Mouse (Mus musculus): Measurements from ENCODE around the gene Tnik.

DNA sequence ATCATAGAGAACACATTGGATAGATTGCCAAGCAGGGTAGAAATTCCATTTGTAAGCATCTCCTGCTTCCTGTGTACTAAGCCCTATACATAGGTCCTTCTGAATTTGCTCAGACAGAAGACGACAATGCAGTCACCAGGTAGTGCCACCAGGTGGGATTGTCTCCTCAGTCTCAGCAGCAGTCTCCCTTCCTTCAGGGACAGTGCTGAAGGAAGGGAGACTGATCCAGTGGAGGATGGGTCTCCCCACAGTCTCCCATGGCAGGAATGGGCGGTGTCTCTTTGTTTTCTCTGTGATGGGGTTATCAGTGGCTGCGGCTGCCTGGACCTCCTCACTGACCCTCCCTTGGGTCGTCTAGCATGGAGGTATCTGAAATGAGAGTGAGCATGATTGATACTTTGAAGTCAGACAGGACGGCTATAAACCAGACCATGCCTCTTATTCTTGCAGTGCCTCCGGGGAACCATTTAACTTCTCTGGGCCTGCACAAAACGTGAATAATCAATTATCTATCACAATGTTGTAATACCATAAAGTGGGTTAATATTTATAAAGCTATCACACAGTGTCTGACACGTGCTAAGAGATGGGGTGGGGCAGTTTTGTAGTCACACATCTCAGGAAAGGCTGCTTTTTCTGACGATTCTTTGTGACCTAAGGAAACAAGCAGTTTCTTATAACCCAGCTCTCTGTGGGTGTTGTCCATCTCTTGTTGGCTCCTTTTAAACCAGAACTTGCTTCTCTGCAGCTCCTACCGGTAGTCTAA, 285.1 kb downstream of the Tnik start:
- TF ChIP-seq CTCF (IDR thresholded peaks at IDR 0.05; ENCODE audit: low read depth) (no peak), EP300 (IDR thresholded peaks at IDR 0.05; ENCODE audit: low read depth) (no peak)

Measured in heart, postnatal 0 days (tissue).